Mouse (Mus musculus) central nervous system, embryonic 11.5 days (tissue): Measurements from ENCODE around the gene Slc39a8. TPM values are rescaled to one million over a fixed set of nuclear protein-coding genes. Genes with fewer than 3 reads are reported as not detected.

Experiments
- polyA plus RNA-seq: library from polyadenylated mRNA; depleted of rRNA; stranded (reverse); fragments of >200 nt; gene quantifications from 2 replicates; pipeline ENCODE4 v1.2.3, GENCODE M21; 2012; rRNA removed

Gene Slc39a8
- 14.5 and 15.3 TPM in 2 replicates for polyA plus RNA-seq

GRCm38 (mm10) chr3:135825016-135825753 is at the start of gene Slc39a8:
Gene Slc39a8, plus strand, starts transcription at chr3:135825279.

Other genes with a start within 250 kb of the Slc39a8 start
- gene Nfkb1, start 133.7 kb upstream of the Slc39a8 start, polyA plus RNA-seq: 26.8 and 33.3 TPM in 2 replicates